Mouse (Mus musculus): ENCODE measurements around the gene Slc17a7. TPM values are rescaled to one million over a fixed set of nuclear protein-coding genes. Genes with fewer than 3 reads are reported as not detected.

Gene Slc17a7
- polyA plus RNA-seq, 1 experiment from 2014 or later = 14.6 TPM

GRCm38 (mm10) chr7:45162996-45163615 lies 643 bp upstream of the Slc17a7 start:
- Histone ChIP-seq H3K9ac (ENCODE audit: low read length) (no peak overlapping the region), H3K4me2 (ENCODE audit: low read length) (peak overlapping the region; percentile 57; the same call in 1 of the 2 replicates), H3K36me3 (ENCODE audit: control insufficient read depth, insufficient read depth, low read length) (0 out of 2 replicates have a peak, but pooled peaks cover 13% of the 10 kb centered on the region), H3K4me3 (ENCODE audit: low read depth, low read length) (no peak overlapping the region), H3K27ac (ENCODE audit: low read depth, low read length) (no peak overlapping the region), H3K9me3 (replicated peaks; ENCODE audit: control insufficient read depth, low read length) (no peaks in the 10 kb centered on the region), H3K27me3 (replicated peaks; ENCODE audit: control insufficient read depth, insufficient read depth, low read length) (peaks cover 48% of the 10 kb centered on the region), H3K4me1 (ENCODE audit: control insufficient read depth, insufficient read depth, low read length) (peaks cover 7% of the 10 kb centered on the region)
- WGBS = 70% methylated on average over 9 of the region's 9 CpGs
- ATAC-seq (no peak), DNase-seq (ENCODE audit: low spot score) (no peak)

GRCm38 (mm10) chr7:45164833-45165232 lies 1.1 kb downstream of the Slc17a7 start:
- Histone ChIP-seq H3K4me3 (ENCODE audit: low read depth, low read length) (peak overlapping the region; percentile 45), H3K27ac (ENCODE audit: low read depth, low read length) (no peak overlapping the region), H3K9ac (ENCODE audit: low read length) (peak overlapping the region; percentile 65), H3K36me3 (ENCODE audit: control insufficient read depth, insufficient read depth, low read length) (no peaks in the 10 kb centered on the region), H3K4me2 (ENCODE audit: low read length) (peak overlapping the region; percentile 57), H3K4me1 (ENCODE audit: control insufficient read depth, insufficient read depth, low read length) (peaks cover 10% of the 10 kb centered on the region), H3K27me3 (replicated peaks; ENCODE audit: control insufficient read depth, insufficient read depth, low read length) (peaks cover 63% of the 10 kb centered on the region), H3K9me3 (replicated peaks; ENCODE audit: control insufficient read depth, low read length) (no peaks in the 10 kb centered on the region)
- WGBS = 60% methylated on average over 5 of the region's 5 CpGs
- DNase-seq (ENCODE audit: low spot score) (no peak), ATAC-seq (no peak)

GRCm38 (mm10) chr7:45165701-45166100 lies 2.0 kb downstream of the Slc17a7 start:
- no peak overlapping the region for H3K9ac ChIP-seq (ENCODE audit: low read length)

GRCm38 (mm10) chr7:45166950-45167401 lies 3.2 kb downstream of the Slc17a7 start:
- peaks cover 10% of the 10 kb centered on the region for H3K4me1 ChIP-seq (ENCODE audit: control insufficient read depth, insufficient read depth, low read length)
- no peaks in the 10 kb centered on the region for H3K9me3 ChIP-seq (replicated peaks; ENCODE audit: control insufficient read depth, low read length)
- 19% methylated on average over 10 of the region's 10 CpGs for WGBS
- H3K36me3 ChIP-seq (ENCODE audit: control insufficient read depth, insufficient read depth, low read length) = no peaks in the 10 kb centered on the region
- DNase-seq (ENCODE audit: low spot score) (peak; percentile 45), ATAC-seq (peak; percentile 22; the same call in 1 of the 2 replicates)
- peak overlapping the region; percentile 23; the same call in 1 of the 2 replicates for H3K27ac ChIP-seq (ENCODE audit: low read depth, low read length)
- no peak overlapping the region for H3K9ac ChIP-seq (ENCODE audit: low read length)
- H3K27me3 ChIP-seq (replicated peaks; ENCODE audit: control insufficient read depth, insufficient read depth, low read length) = peaks cover 68% of the 10 kb centered on the region
- peak overlapping the region; percentile 20; the same call in 1 of the 2 replicates for H3K4me2 ChIP-seq (ENCODE audit: low read length)
- no peak overlapping the region for H3K4me3 ChIP-seq (ENCODE audit: low read depth, low read length)

More at GRCm38 (mm10) chr7:45165701-45166100, 2.0 kb downstream of the Slc17a7 start:
- Histone ChIP-seq H3K4me3 (ENCODE audit: low read depth, low read length) (peak overlapping the region; percentile 45), H3K27ac (ENCODE audit: low read depth, low read length) (no peak overlapping the region), H3K4me1 (ENCODE audit: control insufficient read depth, insufficient read depth, low read length) (peaks cover 10% of the 10 kb centered on the region), H3K9me3 (replicated peaks; ENCODE audit: control insufficient read depth, low read length) (no peaks in the 10 kb centered on the region), H3K27me3 (replicated peaks; ENCODE audit: control insufficient read depth, insufficient read depth, low read length) (peaks cover 68% of the 10 kb centered on the region), H3K4me2 (ENCODE audit: low read length) (peak overlapping the region; percentile 57), H3K36me3 (ENCODE audit: control insufficient read depth, insufficient read depth, low read length) (no peaks in the 10 kb centered on the region)
- WGBS = 40% methylated on average over 11 of the region's 11 CpGs
- no peak for ATAC-seq
- DNase-seq (ENCODE audit: low spot score) = no peak

- Histone ChIP-seq H3K9me3 (replicated peaks; ENCODE audit: control insufficient read depth, low read length) (no peaks in the 10 kb centered on the region), H3K27me3 (replicated peaks; ENCODE audit: control insufficient read depth, insufficient read depth, low read length) (peaks cover 63% of the 10 kb centered on the region), H3K27ac (ENCODE audit: low read depth, low read length) (peak overlapping the region; percentile 23), H3K9ac (ENCODE audit: low read length) (peak overlapping the region; percentile 1; the same call in 1 of the 2 replicates), H3K4me2 (ENCODE audit: low read length) (peak overlapping the region; percentile 20), H3K36me3 (ENCODE audit: control insufficient read depth, insufficient read depth, low read length) (no peaks in the 10 kb centered on the region), H3K4me3 (ENCODE audit: low read depth, low read length) (no peak overlapping the region), H3K4me1 (ENCODE audit: control insufficient read depth, insufficient read depth, low read length) (peaks cover 6% of the 10 kb centered on the region; the same call in 1 of the 2 replicates)
- DNase-seq (ENCODE audit: low spot score) = peak; percentile 46
- peak; percentile 38; the same call in 1 of the 2 replicates for ATAC-seq
- 2% methylated on average over 19 of the region's 19 CpGs for WGBS
These were observed 4.2 kb downstream of the Slc17a7 start for GRCm38 (mm10) chr7:45167761-45168445.

- Histone ChIP-seq H3K9me3 (replicated peaks; ENCODE audit: control insufficient read depth, low read length) (no peaks in the 10 kb centered on the region), H3K4me1 (ENCODE audit: control insufficient read depth, insufficient read depth, low read length) (peaks cover 6% of the 10 kb centered on the region; the same call in 1 of the 2 replicates), H3K9ac (ENCODE audit: low read length) (no peak overlapping the region), H3K4me2 (ENCODE audit: low read length) (peak overlapping the region; percentile 20), H3K36me3 (ENCODE audit: control insufficient read depth, insufficient read depth, low read length) (no peaks in the 10 kb centered on the region), H3K4me3 (ENCODE audit: low read depth, low read length) (peak overlapping the region; percentile 8; the same call in 1 of the 2 replicates), H3K27me3 (replicated peaks; ENCODE audit: control insufficient read depth, insufficient read depth, low read length) (peaks cover 55% of the 10 kb centered on the region), H3K27ac (ENCODE audit: low read depth, low read length) (no peak overlapping the region)
- DNase-seq (ENCODE audit: low spot score) = no peak
- WGBS = 5% methylated on average over 24 of the region's 24 CpGs
- no peak for ATAC-seq
These were observed 4.9 kb downstream of the Slc17a7 start for GRCm38 (mm10) chr7:45168656-45169055.

GRCm38 (mm10) chr7:45169495-45169894 lies 5.7 kb downstream of the Slc17a7 start:
- no peaks in the 10 kb centered on the region for H3K36me3 ChIP-seq (ENCODE audit: control insufficient read depth, insufficient read depth, low read length)
- H3K27ac ChIP-seq (ENCODE audit: low read depth, low read length) = no peak overlapping the region
- H3K9ac ChIP-seq (ENCODE audit: low read length) = no peak overlapping the region
- 87% methylated on average over 3 of the region's 3 CpGs for WGBS
- no peak for ATAC-seq
- no peaks in the 10 kb centered on the region for H3K9me3 ChIP-seq (replicated peaks; ENCODE audit: control insufficient read depth, low read length)
- DNase-seq (ENCODE audit: low spot score) = no peak
- peaks cover 53% of the 10 kb centered on the region for H3K27me3 ChIP-seq (replicated peaks; ENCODE audit: control insufficient read depth, insufficient read depth, low read length)
- no peak overlapping the region for H3K4me2 ChIP-seq (ENCODE audit: low read length)
- no peak overlapping the region for H3K4me3 ChIP-seq (ENCODE audit: low read depth, low read length)
- H3K4me1 ChIP-seq (ENCODE audit: control insufficient read depth, insufficient read depth, low read length) = peaks cover 4% of the 10 kb centered on the region; the same call in 1 of the 2 replicates

GRCm38 (mm10) chr7:45172974-45173373 lies 9.2 kb downstream of the Slc17a7 start:
- Histone ChIP-seq H3K27ac (ENCODE audit: low read depth, low read length) (no peak overlapping the region), H3K4me2 (ENCODE audit: low read length) (no peak overlapping the region), H3K27me3 (replicated peaks; ENCODE audit: control insufficient read depth, insufficient read depth, low read length) (peaks cover 62% of the 10 kb centered on the region), H3K4me3 (ENCODE audit: low read depth, low read length) (no peak overlapping the region), H3K9ac (ENCODE audit: low read length) (no peak overlapping the region), H3K36me3 (ENCODE audit: control insufficient read depth, insufficient read depth, low read length) (no peaks in the 10 kb centered on the region), H3K4me1 (ENCODE audit: control insufficient read depth, insufficient read depth, low read length) (peaks cover 4% of the 10 kb centered on the region; the same call in 1 of the 2 replicates), H3K9me3 (replicated peaks; ENCODE audit: control insufficient read depth, low read length) (no peaks in the 10 kb centered on the region)
- WGBS = 64% methylated on average over 7 of the region's 7 CpGs
- no peak for ATAC-seq
- no peak for DNase-seq (ENCODE audit: low spot score)
